Comparison of ENCODE assay signal across 11 mouse cellular contexts in the genomic region with DNA sequence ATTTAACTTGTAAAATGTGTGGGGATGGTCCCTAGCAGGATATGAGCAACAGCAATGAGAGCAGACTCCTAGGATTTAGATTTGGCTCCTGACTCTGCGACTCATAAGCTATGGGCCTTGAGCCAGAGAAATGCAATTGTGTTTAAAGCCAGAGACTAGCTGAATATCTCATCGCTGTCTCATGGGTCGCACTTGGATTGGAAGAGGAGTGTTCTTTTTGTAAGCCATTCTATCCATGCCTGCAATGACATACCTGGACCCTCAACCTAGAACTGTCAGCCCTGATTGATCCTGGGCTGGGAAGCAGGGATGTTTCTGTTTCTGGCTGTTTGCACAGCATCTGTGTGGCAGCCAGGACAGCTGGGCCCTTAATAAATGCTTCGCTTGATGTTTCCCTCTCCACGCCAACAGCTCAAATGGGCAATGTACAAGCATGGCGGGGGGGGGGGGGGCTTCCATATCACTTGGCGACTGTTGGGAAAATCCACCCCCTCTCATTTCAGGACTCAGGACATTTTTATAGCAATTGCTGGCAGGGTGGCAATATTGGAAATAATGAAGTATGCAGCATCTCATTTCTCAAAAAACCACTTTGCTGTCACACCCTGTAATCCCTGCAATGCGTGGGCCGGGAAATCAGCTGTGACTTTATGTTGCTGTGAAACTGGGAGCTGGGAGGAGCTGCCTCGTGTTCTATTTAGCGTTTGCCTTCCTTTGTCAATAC.
A peak's percentile ranks its signal among the peaks of the same experiment; 100 is the strongest.
DNase-seq lines count a peak whose midpoint lies in the region; ATAC-seq and TF ChIP-seq lines count a peak whose summit lies in the region.
"Had no signal": no experiment of that assay in that cellular context is flagged by ENCODE, and none has a peak within 500 bp of the region (broad histone marks: within the 10 kb centered on the region; RNA-seq: fewer than 3 reads in every experiment).

No protein-coding gene starts in this region.

- peaks cover 12% of the 10 kb centered on the region for H3K4me1 ChIP-seq in embryonic facial prominence, embryonic 13.5 days
- no peaks in the 10 kb centered on the region for H3K4me1 ChIP-seq in embryonic facial prominence, embryonic 10.5 days
- 0 out of 2 replicates have a peak, but pooled peaks cover 3% of the 10 kb centered on the region for H3K4me1 ChIP-seq in midbrain, embryonic 14.5 days (ENCODE audit: control insufficient read depth, insufficient read depth, low read length)
- H3K4me1 ChIP-seq in lung, adult 2 months (ENCODE audit: control insufficient read depth, insufficient read depth, low read length): no peaks in the 10 kb centered on the region
- H3K4me1 ChIP-seq: liver, embryonic 13.5 days had no signal

- DNase-seq in embryonic facial prominence, embryonic 10.5 days (ENCODE audit: low spot score): no peak
- peak; percentile 63 for DNase-seq in brain, embryonic 14.5 days (ENCODE audit: low read depth)
- DNase-seq in layer of hippocampus, adult 8-10 months (ENCODE audit: low spot score in 2 of 2): peak; percentile 41 to 58
- DNase-seq in midbrain, embryonic 14.5 days: peak; percentile 24
- DNase-seq in lung, adult 2 months: no peak
- no peak for DNase-seq in kidney, postnatal 10 days
- no peak for DNase-seq in lung, postnatal 36 days
- DNase-seq: liver, embryonic 13.5 days; thymus, postnatal 14 days had no signal

- no peaks in the 10 kb centered on the region for H3K27me3 ChIP-seq in embryonic facial prominence, embryonic 13.5 days
- H3K27me3 ChIP-seq in embryonic facial prominence, embryonic 10.5 days (replicated peaks; ENCODE audit: low read depth, poor library complexity, severe bottlenecking): no peaks in the 10 kb centered on the region
- H3K27me3 ChIP-seq in midbrain, embryonic 14.5 days (ENCODE audit: control insufficient read depth, insufficient read depth, low read length): no peaks in the 10 kb centered on the region
- H3K27me3 ChIP-seq: liver, embryonic 13.5 days had no signal

- 65% methylated on average over 11 of the region's 11 CpGs for WGBS in embryonic facial prominence, embryonic 13.5 days
- 73% methylated on average over 11 of the region's 11 CpGs for WGBS in embryonic facial prominence, embryonic 10.5 days
- WGBS in midbrain, embryonic 14.5 days: 46% methylated on average over 11 of the region's 11 CpGs
- 71% methylated on average over 11 of the region's 11 CpGs for WGBS in lung, adult 2 months

- H3K36me3 ChIP-seq in embryonic facial prominence, embryonic 13.5 days: no peaks in the 10 kb centered on the region
- no peaks in the 10 kb centered on the region for H3K36me3 ChIP-seq in embryonic facial prominence, embryonic 10.5 days (replicated peaks)
- no peaks in the 10 kb centered on the region for H3K36me3 ChIP-seq in midbrain, embryonic 14.5 days (ENCODE audit: control insufficient read depth, insufficient read depth, low read length)
- H3K36me3 ChIP-seq: liver, embryonic 13.5 days had no signal

- H3K4me3 ChIP-seq in embryonic facial prominence, embryonic 13.5 days: no peak overlapping the region
- H3K4me3 ChIP-seq in embryonic facial prominence, embryonic 10.5 days: no peak overlapping the region
- H3K4me3 ChIP-seq in midbrain, embryonic 14.5 days (replicated peaks; ENCODE audit: low read depth, low read length): no peak overlapping the region
- H3K4me3 ChIP-seq in lung, adult 2 months (replicated peaks; ENCODE audit: extremely low read depth, low read depth, low read length): no peak overlapping the region
- H3K4me3 ChIP-seq: liver, embryonic 13.5 days had no signal

- H3K9me3 ChIP-seq in embryonic facial prominence, embryonic 13.5 days: no peaks in the 10 kb centered on the region
- no peaks in the 10 kb centered on the region for H3K9me3 ChIP-seq in embryonic facial prominence, embryonic 10.5 days
- H3K9me3 ChIP-seq in midbrain, embryonic 14.5 days (ENCODE audit: control insufficient read depth, low read length): no peaks in the 10 kb centered on the region
- H3K9me3 ChIP-seq: liver, embryonic 13.5 days had no signal

- H3K9ac ChIP-seq in embryonic facial prominence, embryonic 13.5 days: no peak overlapping the region
- no peak overlapping the region for H3K9ac ChIP-seq in midbrain, embryonic 14.5 days (replicated peaks; ENCODE audit: low read length)
- H3K9ac ChIP-seq: liver, embryonic 13.5 days had no signal

- no peak overlapping the region for H3K4me2 ChIP-seq in embryonic facial prominence, embryonic 13.5 days
- H3K4me2 ChIP-seq in midbrain, embryonic 14.5 days (ENCODE audit: low read length): no peak overlapping the region
- H3K4me2 ChIP-seq: liver, embryonic 13.5 days had no signal

- TF ChIP-seq CTCF in brain, embryonic 14.5 days (IDR thresholded peaks at IDR 0.05; ENCODE audit: borderline replicate concordance, extremely low read depth, insufficient read depth, insufficient read length): no peak
- TF ChIP-seq CTCF in lung, adult 2 months (IDR thresholded peaks at IDR 0.05; ENCODE audit: insufficient read depth, low read length): no peak

- no peak overlapping the region for H3K27ac ChIP-seq in embryonic facial prominence, embryonic 13.5 days
- no peak overlapping the region for H3K27ac ChIP-seq in embryonic facial prominence, embryonic 10.5 days (replicated peaks)
- H3K27ac ChIP-seq in midbrain, embryonic 14.5 days (replicated peaks; ENCODE audit: low read depth, low read length): 0 out of 2 replicates have a peak overlapping the region, but pooled peaks have one; percentile 9
- H3K27ac ChIP-seq: liver, embryonic 13.5 days had no signal

- TF ChIP-seq POLR2A in brain, embryonic 14.5 days (IDR thresholded peaks at IDR 0.05; ENCODE audit: borderline replicate concordance, extremely low read depth, insufficient read depth, insufficient read length, poor library complexity, severe bottlenecking): no peak
- no peak for TF ChIP-seq POLR2A in lung, adult 2 months (IDR thresholded peaks at IDR 0.05; ENCODE audit: borderline replicate concordance, extremely low read depth, low read depth, low read length)

- ATAC-seq in embryonic facial prominence, embryonic 13.5 days (ENCODE audit: insufficient number of reproducible peaks, insufficient read depth, low FRiP score, low TSS enrichment, low read depth): 0 out of 2 replicates have a peak, but pooled peaks have one; percentile 3
- ATAC-seq in midbrain, embryonic 14.5 days (ENCODE audit: low FRiP score, low TSS enrichment): 0 out of 2 replicates have a peak, but pooled peaks have one; percentile 11
- ATAC-seq: activated CD4-positive, CD25-positive, alpha-beta regulatory T cell, adult 4 months had no signal

Comparison
In these comparisons a context has a peak if more than half of its experiments do, and no peak if none do; other contexts are left out.
1. DNase-seq: peak in brain, embryonic 14.5 days (single experiment), layer of hippocampus, adult 8-10 months (2 of 2) and midbrain, embryonic 14.5 days (single experiment); none in embryonic facial prominence, embryonic 10.5 days (single experiment), lung, adult 2 months (single experiment), kidney, postnatal 10 days (single experiment) and lung, postnatal 36 days (single experiment).